Mouse (Mus musculus) gastrocnemius, adult 8-10 months (tissue): ENCODE results near the gene Pkd1. TPM values are rescaled to one million over a fixed set of nuclear protein-coding genes. Genes with fewer than 3 reads are reported as not detected.
A peak's percentile ranks its signal among the peaks of the same experiment; 100 is the strongest.

ENCODE experiments used
- DNase-seq, 2 experiments: peaks; one replicate each; pipeline ENCODE4 v3.0.0; 2022; ENCODE audit warnings: low spot score in 2 of 2
- total RNA-seq, 4 experiments: library from RNA; stranded (reverse); gene quantifications; 2 replicates each; pipeline ENCODE4 v1.2.4; 2022

The Pkd1 gene
- total RNA-seq, 4 experiments from 2014 or later = 14.6 to 20.4 (median 19.0) TPM

DNA sequence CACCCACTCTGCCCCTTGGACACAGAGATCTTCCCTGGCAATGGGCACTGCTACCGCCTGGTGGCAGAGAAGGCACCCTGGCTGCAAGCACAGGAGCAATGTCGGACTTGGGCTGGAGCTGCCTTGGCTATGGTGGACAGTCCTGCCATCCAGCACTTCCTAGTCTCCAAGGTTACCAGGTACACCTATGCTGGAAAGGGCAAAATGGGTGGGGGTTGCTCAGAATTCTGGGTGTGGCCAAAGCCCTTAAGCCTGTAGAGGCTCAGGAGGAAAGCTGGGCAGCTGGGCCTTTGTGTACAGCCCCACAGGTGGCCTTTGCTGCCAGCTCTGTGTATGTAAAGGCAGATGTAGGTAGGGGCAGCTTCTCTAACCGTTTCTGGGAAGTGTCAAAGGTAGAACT lies 16.2 kb downstream of the Pkd1 start:
- DNase-seq = no peak

DNA sequence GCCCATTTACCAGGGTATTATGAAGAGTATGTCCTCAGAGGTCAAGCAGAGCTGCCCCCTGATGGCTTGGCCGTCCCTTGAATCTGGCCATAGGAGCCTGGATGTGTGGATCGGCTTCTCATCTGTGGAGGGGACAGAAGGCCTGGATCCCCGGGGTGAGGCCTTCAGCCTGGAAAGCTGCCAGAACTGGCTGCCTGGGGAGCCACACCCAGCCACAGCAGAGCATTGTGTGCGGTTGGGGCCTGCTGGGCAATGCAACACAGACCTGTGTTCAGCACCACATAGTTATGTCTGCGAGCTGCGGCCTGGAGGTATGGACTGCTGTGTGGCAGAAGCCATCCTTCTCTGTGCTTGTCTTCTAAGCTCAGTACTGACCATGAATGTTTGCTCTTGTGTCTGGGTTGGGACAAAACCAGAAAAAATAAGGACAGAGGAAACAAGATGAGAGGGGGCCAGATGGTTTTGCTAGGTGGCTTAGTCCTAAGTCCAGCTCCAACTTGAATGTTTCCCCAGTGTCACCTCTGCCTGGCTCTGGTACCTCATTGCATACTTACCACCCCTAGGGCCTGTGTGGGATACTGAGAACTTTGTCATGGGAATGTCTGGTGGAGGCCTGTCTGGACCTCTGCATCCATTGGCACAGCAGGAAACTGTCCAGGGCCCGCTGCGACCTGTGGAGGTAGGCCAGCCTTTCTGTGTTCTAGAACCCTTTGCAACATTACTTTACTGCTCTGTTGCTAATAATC lies 17.6 kb downstream of the Pkd1 start:
- peak in 1 of 2 experiments; percentile 31 for DNase-seq

DNA sequence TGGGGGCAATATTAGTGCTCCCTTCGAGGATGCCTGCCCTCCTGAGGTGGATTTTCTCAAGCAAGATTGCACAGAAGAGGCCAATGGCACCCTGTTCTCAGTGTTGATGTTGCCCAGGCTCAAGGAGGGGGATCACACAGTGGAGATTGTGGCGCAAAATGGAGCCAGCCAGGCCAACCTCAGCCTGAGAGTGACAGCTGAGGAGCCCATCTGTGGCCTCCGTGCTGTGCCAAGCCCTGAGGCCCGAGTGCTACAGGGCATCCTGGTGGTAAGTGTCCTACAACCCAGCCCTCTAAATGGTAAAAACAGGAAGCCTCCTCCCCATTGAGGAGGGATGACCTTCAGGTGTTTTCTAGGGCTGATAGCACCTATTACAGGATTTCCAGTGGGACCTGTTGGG lies 20.2 kb downstream of the Pkd1 start:
- no peak for DNase-seq

DNA sequence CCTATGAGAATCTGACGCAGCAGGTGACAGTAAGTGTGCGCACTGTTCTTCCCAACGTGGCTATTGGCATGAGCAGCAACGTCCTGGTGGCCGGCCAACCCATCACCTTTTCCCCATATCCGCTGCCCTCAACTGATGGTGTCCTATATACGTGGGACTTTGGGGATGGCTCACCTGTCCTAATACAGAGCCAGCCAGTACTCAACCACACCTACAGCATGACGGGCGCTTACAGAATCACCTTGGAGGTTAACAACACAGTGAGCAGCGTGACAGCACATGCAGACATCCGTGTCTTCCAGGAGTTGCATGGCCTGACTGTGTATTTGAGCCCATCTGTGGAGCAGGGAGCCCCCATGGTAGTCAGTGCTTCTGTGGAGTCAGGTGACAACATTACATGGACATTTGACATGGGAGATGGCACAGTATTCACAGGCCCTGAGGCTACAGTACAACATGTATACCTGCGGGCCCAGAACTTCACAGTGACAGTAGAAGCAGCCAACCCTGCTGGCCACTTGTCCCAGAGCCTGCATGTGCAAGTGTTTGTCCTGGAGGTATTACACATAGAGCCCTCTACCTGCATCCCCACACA lies 23.1 kb downstream of the Pkd1 start:
- DNase-seq = no peak

DNA sequence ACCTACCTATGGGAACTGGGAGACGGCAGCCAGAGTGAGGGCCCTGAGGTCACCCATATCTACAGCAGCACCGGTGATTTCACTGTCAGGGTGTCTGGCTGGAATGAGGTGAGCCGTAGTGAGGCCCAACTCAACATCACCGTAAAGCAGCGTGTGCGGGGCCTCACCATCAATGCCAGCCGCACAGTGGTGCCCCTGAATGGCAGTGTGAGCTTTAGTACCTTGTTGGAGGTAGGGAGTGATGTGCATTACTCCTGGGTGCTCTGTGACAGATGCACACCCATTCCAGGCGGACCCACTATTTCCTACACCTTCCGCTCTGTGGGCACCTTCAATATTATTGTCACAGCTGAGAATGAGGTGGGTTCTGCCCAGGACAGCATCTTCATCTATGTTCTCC lies 24.2 kb downstream of the Pkd1 start:
- DNase-seq = no peak

DNA sequence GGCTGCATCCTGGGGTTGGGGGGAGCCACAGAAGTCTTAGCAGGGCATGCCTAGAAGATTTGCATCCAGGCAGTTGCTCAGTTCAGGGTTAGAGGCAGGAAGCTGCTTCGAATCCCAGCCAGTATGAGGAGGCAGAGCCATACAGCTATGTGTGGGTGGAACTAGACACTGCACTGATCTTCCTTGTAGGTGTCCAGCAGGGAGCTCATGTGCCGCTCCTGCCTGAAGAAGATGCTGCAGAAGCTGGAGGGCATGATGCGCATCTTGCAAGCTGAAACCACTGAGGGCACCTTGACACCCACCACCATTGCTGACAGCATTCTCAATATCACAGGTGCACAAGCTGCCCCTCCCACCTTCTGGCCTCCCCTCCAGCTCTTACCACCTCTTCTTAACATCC lies 29.9 kb downstream of the Pkd1 start:
- no peak for DNase-seq

DNA sequence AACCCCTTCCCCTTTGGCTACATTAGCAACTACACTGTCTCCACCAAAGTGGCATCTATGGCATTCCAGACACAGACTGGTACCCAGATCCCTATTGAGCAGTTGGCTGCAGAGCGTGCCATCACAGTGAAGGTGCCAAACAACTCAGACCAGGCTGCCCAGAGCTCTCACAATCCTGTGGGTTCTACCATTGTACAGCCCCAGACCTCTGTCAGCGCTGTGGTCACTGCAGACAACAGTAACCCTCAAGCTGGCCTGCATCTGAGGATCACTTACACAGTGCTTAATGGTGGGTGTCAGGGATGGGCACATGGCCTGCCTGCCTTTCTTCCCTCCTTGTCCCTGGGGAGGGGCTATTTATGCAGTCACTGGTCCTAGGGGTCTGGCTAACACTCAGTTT lies 30.7 kb downstream of the Pkd1 start:
- DNase-seq = no peak

DNA sequence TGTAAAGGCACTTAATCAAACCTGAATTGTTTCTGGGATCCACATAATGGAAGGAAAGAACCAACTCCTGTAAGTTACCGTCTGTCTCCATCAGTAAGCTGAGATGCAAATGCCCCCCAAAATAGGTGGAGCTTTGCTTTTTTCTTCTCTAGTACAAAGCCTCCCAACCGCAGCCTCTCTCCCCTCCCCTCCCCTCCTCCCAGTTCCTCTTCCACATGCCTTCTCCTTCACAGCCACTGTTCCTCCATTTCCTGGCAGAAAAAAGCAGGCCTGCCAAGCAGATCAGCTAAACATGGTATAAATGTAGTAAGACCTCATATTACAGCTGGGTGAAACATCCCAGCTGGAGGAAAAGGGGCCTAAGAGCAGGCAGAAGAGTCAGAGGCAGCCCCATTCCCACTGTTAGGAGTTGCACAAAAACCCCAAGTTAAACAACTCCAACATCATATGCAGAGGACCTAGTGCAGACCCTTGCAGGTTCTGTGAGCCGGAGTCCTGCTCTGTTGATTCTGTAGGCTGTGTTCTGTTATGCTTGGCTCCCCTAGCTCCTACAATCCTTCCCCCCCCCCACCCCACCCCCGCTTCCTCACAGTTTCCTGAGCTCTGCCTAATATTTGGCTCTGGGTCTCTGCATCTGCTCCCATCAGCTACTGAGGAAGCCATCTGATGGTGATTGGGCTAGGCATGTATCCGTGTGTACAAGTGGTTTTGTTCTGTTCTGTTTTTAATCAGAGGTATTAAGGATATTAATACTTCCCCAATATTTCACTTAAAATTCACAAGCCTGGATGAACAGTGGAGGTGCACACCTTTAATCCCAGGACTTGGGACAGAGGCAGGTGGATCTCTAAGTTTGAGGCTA lies 34.2 kb downstream of the Pkd1 start:
- no peak for DNase-seq

DNA sequence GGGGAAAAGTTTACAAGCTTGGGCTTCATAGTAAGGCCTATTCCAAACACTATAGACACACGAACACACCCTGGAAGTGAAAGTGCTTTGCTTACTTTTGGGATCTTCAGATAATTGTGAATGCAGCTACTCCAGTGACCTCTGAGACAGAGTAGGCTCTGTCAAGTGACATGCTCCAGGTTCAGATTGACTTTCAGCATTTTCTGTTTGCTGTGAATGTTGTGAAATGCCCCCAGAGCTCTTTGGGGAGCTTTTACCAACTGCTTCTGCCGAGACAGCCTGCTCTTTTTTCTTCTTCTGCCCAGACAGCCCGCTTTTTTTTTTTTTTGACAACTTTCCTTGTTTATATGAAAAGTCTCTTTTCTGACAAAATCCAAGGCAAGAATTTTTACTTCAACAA lies 34.9 kb downstream of the Pkd1 start:
- no peak for DNase-seq

DNA sequence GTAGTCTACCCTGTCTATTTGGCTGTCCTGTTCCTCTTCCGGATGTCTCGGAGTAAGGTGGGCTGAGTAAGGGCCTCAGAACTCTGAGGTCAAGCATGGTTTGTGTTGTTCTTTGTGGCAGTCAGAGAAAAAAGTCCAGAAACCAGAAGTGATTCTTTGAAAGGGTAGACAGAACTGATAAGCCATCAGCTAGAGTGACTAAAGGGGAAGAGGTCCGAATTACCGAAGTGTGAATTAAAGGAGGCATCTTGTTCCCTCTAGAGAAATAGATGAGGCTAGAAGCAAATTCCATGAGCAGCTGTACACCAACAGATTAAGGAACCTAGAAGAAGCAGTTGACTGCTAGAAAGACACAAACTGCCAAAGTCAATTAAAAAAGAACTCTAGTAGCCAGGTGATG lies 36.9 kb downstream of the Pkd1 start:
- no peak for DNase-seq

DNA sequence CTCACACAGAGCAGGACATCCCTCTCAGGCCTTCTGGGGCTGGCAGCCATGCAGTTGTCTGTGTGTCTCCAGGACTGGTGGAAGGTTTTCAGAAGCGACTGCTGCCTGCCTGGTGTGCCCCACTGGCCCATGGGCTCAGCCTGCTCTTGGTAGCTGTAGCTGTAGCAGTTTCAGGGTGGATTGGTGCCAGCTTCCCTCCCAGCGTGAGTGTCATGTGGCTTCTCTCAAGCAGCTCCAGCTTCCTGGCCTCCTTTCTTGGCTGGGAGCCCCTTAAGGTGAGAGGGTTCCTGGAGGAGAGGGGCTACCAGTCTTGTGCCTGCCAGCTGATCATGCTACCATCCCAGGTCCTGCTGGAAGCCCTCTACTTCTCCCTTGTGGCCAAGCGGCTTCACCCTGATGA lies 41.3 kb downstream of the Pkd1 start:
- peak in 1 of 2 experiments; percentile 29 for DNase-seq

DNA sequence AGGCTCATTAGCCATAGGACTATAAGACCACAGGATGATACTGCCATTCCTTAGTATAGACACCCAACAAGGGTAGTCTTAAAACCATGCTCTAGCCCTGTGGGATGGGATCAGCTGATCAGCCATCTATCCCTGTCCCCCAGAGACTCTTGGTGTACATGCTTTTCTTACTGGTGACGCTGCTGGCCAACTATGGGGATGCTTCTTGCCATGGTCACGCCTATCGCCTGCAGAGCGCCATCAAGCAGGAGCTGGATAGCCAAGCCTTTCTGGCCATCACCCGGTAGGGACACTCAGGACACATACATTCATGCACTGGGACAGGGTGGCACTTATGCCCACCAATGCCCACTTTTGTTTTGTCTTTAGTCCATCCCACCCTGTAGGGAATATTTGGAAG lies 42.1 kb downstream of the Pkd1 start:
- no peak for DNase-seq

DNA sequence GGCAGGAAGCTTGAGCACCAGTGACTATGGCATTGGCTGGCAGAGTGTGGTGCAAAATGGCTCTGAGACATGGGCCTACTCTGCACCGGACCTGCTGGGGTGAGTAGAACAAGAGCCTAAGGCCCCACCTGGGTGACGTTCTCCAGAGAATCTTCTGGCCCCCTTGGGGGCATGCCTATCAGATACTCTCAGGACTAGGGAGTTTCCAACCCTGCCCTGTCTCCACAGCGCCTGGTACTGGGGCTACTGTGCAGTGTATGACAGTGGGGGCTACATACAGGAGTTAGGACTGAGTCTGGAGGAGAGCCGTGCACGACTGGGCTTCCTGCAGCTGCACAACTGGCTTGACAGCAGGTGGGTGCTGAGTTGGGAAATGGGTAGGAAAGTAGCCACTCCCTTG lies 43.6 kb downstream of the Pkd1 start:
- DNase-seq = no peak

DNA sequence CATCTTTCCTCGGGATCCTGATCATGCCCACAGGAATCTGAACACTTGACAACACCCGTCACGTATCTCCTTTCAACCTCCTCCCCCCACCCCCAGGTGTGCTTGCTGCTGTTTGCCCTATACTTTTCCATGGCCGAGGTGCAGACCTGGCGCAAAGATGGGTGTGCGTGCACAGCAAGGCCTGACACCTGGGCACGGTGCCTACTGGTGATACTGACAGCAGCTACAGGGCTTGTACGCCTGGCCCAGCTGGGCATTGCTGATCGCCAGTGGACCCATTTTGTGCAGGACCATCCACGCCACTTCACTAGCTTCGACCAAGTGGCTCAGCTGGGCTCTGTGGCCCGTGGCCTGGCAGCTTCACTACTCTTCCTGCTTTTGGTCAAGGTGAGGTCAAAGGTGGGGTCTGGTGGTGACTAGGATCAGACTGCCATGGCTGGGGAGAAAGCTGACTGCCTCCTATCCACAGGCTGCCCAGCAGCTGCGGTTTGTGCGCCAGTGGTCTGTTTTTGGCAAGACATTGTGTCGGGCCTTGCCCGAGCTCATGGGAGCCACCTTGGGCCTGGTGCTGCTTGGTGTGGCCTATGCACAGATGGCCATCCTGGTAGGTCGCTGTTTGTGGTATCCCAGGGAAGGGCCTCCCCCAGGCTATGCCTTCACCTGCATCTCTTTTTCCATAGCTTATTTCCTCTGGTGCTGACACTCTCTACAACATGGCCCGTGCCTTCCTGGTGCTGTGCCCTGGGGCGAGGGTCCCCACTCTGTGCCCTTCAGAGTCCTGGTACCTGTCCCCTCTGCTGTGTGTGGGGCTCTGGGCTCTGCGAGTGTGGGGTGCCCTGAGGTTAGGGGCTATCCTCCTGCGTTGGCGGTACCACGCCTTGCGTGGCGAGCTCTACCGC lies 44.6 kb downstream of the Pkd1 start:
- no peak for DNase-seq

DNA sequence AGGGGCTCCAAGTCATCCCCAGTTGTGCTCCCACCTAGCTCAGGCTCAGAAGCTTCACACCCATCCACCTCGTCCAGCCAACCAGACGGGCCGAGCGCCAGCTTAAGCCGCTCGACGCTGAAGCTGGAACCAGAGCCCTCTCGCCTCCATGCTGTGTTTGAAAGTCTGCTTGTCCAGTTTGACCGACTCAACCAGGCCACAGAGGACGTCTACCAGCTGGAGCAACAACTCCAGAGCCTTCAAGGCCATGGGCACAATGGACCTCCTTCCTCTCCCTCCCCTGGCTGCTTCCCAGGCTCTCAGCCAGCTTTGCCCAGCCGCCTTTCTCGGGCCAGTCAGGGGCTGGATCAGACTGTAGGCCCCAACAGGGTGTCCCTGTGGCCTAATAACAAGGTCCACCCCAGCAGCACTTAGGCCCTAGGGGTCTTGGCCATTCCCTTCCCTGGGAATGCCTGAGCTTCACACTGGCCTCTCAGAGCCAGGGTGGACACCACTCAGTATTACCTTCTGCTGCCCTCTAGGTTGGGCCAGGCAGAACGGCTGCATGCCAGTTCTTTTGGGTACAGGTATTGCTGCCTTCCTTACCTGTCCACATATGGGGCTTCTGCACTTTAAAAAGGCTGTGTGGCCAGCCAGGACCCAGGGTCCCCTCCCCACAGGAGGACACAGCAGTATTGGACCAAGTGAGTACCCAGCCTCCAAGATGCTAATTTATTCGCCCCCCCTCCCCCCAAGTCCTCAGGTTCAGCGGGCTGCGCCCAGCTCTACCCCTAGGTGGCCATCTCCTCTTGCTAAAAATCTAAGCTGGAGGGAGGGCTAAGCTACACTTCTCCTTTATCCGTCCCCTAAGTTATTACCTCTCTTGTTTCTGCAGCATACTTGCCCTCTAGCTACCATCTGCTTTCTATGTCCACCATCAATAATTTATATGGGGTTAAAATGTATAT lies 45.8 kb downstream of the Pkd1 start:
- no peak for DNase-seq

DNA sequence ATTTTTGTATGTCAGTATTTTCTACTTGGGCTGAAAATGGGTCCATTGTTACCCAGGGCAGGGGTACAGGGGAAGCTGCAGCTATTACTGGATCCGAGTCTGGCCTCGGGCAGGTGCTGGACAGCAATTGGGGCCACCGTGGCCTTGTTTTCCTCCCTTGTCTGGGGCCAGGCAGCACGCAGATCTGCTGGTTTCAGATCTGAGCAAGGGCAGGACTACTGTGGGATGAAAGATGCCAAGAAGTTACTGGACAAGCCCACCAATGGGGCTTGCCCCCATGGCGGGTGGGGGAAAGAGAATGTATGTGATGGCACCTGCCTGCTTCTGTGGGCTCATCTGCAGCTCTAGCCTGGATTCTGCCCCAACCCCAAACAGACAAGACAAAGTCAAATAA lies 46.4 kb downstream of the Pkd1 start:
- DNase-seq = no peak

DNA sequence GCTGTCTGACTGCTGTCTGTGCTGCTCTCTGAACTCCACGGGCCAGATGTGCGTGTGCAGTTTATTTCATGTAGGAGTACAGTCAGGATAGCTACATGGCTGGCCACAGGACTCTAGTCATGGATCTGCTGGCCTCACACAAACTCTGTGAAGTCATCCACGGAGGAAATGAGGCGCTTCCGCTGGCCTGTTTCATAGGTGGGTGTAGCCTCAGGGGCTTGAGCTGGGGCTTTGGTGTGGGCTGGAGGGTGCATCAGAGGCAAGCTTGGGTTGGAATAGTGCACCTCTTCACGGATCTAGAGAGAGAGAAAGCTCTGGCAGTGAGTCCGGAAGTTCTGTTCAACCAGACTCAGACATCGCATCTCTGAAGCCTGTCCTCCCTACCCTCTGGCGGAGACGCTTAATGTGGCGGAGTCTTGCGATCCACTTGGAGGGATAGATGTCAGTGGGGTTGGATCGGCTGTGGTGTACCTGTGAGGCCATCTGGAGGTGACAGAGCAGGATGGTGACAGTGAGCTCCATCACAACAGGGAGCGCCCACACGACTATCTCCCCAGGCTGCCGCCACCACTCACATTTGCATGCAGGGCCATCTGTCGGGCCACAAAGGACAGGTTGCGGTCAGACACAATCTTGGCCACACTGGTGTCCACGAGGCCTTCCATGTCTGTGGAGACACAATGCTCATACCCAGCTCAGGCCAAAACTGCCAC lies 47.0 kb downstream of the Pkd1 start:
- no peak for DNase-seq

DNA sequence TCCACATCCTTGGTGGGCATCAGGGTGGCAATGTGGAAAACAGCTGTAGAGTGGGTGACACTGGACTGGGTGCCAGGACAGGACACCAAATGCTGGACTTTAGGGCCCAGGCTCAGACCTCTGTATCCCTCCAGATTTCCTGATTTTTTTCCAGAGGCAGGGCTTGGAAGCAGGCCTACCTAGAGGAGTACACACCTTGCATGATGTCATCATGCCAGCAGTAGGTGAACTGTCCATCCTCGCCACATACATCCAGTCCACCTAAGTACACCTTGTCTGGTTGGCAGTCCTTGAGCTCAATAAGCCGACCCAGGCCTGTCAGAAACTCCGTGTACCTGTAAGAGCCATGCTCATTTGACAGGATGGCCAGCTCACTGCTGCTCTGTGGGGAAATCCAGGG lies 48.4 kb downstream of the Pkd1 start:
- DNase-seq = no peak

DNA sequence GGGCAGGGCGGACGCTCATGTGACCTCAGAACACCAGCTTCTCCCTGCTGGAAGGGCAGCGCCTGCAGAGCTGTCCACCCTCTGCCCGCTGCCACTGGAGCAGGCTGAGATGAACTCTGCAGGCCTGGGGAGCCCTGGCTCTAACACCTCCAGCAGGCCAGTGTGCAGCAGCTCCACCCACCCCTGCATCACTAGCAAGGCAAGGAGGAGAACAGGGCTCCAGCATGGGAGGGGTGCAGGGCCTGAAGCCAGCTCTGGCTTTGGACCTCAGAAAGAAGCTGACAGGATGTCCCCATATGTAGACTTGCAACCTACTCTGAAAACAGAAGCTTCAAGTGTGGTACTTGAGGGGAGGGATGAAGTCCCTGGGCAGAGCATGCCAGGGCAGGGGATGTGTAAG lies 50.9 kb downstream of the Pkd1 start:
- DNase-seq = no peak

DNA sequence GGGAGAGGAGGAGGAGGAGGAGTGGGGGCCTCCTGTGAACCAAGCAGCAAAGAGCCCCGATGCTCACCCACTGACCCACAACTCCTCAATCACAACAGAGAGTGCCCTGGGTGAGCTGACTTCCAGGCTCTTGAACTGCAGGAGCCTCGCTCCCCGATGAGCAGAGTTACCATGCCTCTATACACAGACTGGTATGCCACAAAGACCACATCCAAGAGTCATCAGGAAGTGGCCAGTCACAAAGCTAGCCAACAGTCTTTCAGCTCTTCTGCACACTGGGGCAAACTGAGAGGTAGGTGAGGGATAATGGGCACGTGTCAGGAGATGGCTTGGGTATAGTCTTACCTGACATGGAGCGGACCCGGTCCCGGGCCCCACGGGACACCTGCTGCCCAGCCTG lies 54.3 kb downstream of the Pkd1 start:
- no peak for DNase-seq
